ENCODE assay signal across 8 mouse cellular contexts in the genomic region with DNA sequence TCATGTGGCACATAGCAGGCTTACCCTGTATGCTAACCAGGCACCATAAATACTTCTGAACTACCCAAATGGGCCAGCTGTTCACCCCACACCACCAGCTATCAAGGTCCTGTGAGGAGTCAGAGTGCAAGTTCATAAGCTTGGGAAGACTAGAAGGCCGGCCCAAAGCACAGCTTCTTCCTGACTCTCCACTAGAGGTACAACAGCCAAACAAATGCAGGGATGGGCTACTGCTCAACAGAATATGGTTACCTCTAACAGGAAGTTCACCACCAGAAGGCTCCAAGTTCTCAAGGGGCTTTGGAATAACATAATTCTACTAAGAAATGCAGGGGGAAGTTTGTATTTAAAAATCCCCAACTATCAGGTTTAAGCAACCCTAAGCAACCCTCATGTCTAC. TPM values are rescaled to one million over a fixed set of nuclear protein-coding genes. Genes with fewer than 3 reads are reported as not detected.
DNase-seq lines count a peak whose midpoint lies in the region; ATAC-seq and TF ChIP-seq lines count a peak whose summit lies in the region.

No protein-coding gene starts in this region.

- no peak for TF ChIP-seq CTCF in lung, embryonic 14.5 days (IDR thresholded peaks at IDR 0.05; ENCODE audit: low read depth)

- H3K4me3 ChIP-seq in lung, embryonic 14.5 days (ENCODE audit: low read depth, low read length): peak overlapping the region; percentile 100
- peak overlapping the region; percentile 99 for H3K4me3 ChIP-seq in embryonic facial prominence, embryonic 10.5 days
- peak overlapping the region; percentile 99 for H3K4me3 ChIP-seq in intestine, embryonic 15.5 days (replicated peaks)
- peak overlapping the region; percentile 100 for H3K4me3 ChIP-seq in neural tube, embryonic 15.5 days (replicated peaks)

- peak overlapping the region; percentile 100 for H3K9ac ChIP-seq in lung, embryonic 14.5 days
- H3K9ac ChIP-seq in intestine, embryonic 15.5 days: peak overlapping the region; percentile 100
- H3K9ac ChIP-seq in neural tube, embryonic 15.5 days (replicated peaks): peak overlapping the region; percentile 94

- no peaks in the 10 kb centered on the region for H3K27me3 ChIP-seq in lung, embryonic 14.5 days (ENCODE audit: insufficient read depth, low read length)
- H3K27me3 ChIP-seq in embryonic facial prominence, embryonic 10.5 days (replicated peaks; ENCODE audit: low read depth, poor library complexity, severe bottlenecking): no peaks in the 10 kb centered on the region
- no peaks in the 10 kb centered on the region for H3K27me3 ChIP-seq in intestine, embryonic 15.5 days (replicated peaks)
- no peaks in the 10 kb centered on the region for H3K27me3 ChIP-seq in neural tube, embryonic 15.5 days (replicated peaks)

- peak overlapping the region; percentile 74 for H3K4me2 ChIP-seq in lung, embryonic 14.5 days
- H3K4me2 ChIP-seq in intestine, embryonic 15.5 days (replicated peaks): peak overlapping the region; percentile 83
- peak overlapping the region; percentile 83 for H3K4me2 ChIP-seq in neural tube, embryonic 15.5 days

- peaks cover 31% of the 10 kb centered on the region for H3K36me3 ChIP-seq in lung, embryonic 14.5 days (ENCODE audit: insufficient read depth)
- H3K36me3 ChIP-seq in embryonic facial prominence, embryonic 10.5 days (replicated peaks): peaks cover 44% of the 10 kb centered on the region
- peaks cover 11% of the 10 kb centered on the region; the same call in 1 of the 2 replicates for H3K36me3 ChIP-seq in intestine, embryonic 15.5 days
- peaks cover 11% of the 10 kb centered on the region; the same call in 1 of the 2 replicates for H3K36me3 ChIP-seq in neural tube, embryonic 15.5 days

- intact Hi-C loops in left cerebral cortex, postnatal 10 days (cut with DNase I): no loop called here

- H3K4me1 ChIP-seq in lung, embryonic 14.5 days (ENCODE audit: insufficient read depth): peaks cover 17% of the 10 kb centered on the region
- H3K4me1 ChIP-seq in embryonic facial prominence, embryonic 10.5 days: peaks cover 40% of the 10 kb centered on the region
- H3K4me1 ChIP-seq in intestine, embryonic 15.5 days (replicated peaks): peaks cover 41% of the 10 kb centered on the region
- peaks cover 69% of the 10 kb centered on the region for H3K4me1 ChIP-seq in neural tube, embryonic 15.5 days

- H3K27ac ChIP-seq in lung, embryonic 14.5 days (ENCODE audit: low read depth): 0 out of 2 replicates have a peak overlapping the region, but pooled peaks have one; percentile 97
- H3K27ac ChIP-seq in embryonic facial prominence, embryonic 10.5 days (replicated peaks): peak overlapping the region; percentile 100
- H3K27ac ChIP-seq in intestine, embryonic 15.5 days: no peak overlapping the region
- peak overlapping the region; percentile 95; the same call in 1 of the 2 replicates for H3K27ac ChIP-seq in neural tube, embryonic 15.5 days (replicated peaks)

- H3K9me3 ChIP-seq in lung, embryonic 14.5 days (ENCODE audit: low read depth, low read length): no peaks in the 10 kb centered on the region
- H3K9me3 ChIP-seq in embryonic facial prominence, embryonic 10.5 days: no peaks in the 10 kb centered on the region
- H3K9me3 ChIP-seq in intestine, embryonic 15.5 days: no peaks in the 10 kb centered on the region
- no peaks in the 10 kb centered on the region for H3K9me3 ChIP-seq in neural tube, embryonic 15.5 days (replicated peaks)

- peak; percentile 17 for DNase-seq in lung, embryonic 14.5 days
- DNase-seq in lung, postnatal 14 days: no peak
- DNase-seq in embryonic facial prominence, embryonic 10.5 days (ENCODE audit: low spot score): no peak
- no peak for DNase-seq in left cerebral cortex, postnatal 10 days (ENCODE audit: extremely low spot score in 1 of 2, low spot score in 2 of 2)
- no peak for DNase-seq in thymus, postnatal 4 days

- WGBS in lung, embryonic 14.5 days: 9% methylated on average over 1 of the region's 1 CpGs
- WGBS in embryonic facial prominence, embryonic 10.5 days: 51% methylated on average over 1 of the region's 1 CpGs
- WGBS in intestine, embryonic 15.5 days: 10% methylated on average over 1 of the region's 1 CpGs
- WGBS in neural tube, embryonic 15.5 days: 59% methylated on average over 1 of the region's 1 CpGs

- no peak for ATAC-seq in lung, embryonic 14.5 days (ENCODE audit: insufficient read depth)
- no peak for ATAC-seq in intestine, embryonic 15.5 days
- no peak for ATAC-seq in neural tube, embryonic 15.5 days (ENCODE audit: low FRiP score)
- ATAC-seq in activated CD4-positive, CD25-positive, alpha-beta regulatory T cell, adult 4 months: no peak

RNA-seq across cellular contexts. Expression of a gene that starts 1.6 kb away (rescaled TPM):
- 82.5 and 89.8 TPM in 2 replicates for polyA plus RNA-seq in lung, embryonic 14.5 days (2014; fragmentation: Nextera tagmentation; extraction: Ambion mirVana)
- 129 and 133 TPM in 2 replicates for polyA plus RNA-seq in embryonic facial prominence, embryonic 10.5 days (2016; fragmentation: Nextera tagmentation; extraction: Ambion mirVana)
- 106 TPM in 2 replicates for polyA plus RNA-seq in intestine, embryonic 15.5 days (2015; fragmentation: Nextera tagmentation; extraction: Ambion mirVana)
- polyA plus RNA-seq in neural tube, embryonic 15.5 days (2015; fragmentation: Nextera tagmentation; extraction: Ambion mirVana): 126 and 130 TPM in 2 replicates
- total RNA-seq in left cerebral cortex, postnatal 10 days (2021): 100 to 1,000 TPM; 112 to 119 TPM
- polyA plus RNA-seq in activated CD4-positive, CD25-positive, alpha-beta regulatory T cell, adult 4 months (2017; shearing (Covaris generic)): 10 to 100 TPM; 57.0 to 62.6 TPM

RNA-seq across cellular contexts. Expression of a gene that starts 41.2 kb away (rescaled TPM):
- 37.7 and 39.3 TPM in 2 replicates for polyA plus RNA-seq in lung, embryonic 14.5 days (2014; fragmentation: Nextera tagmentation; extraction: Ambion mirVana)
- 131 and 182 TPM in 2 replicates for polyA plus RNA-seq in embryonic facial prominence, embryonic 10.5 days (2016; fragmentation: Nextera tagmentation; extraction: Ambion mirVana)
- 84.8 and 96.2 TPM in 2 replicates for polyA plus RNA-seq in intestine, embryonic 15.5 days (2015; fragmentation: Nextera tagmentation; extraction: Ambion mirVana)
- polyA plus RNA-seq in neural tube, embryonic 15.5 days (2015; fragmentation: Nextera tagmentation; extraction: Ambion mirVana): 11.3 and 15.3 TPM in 2 replicates
- 1 to 10 TPM; 3.6 to 5.1 TPM for total RNA-seq in left cerebral cortex, postnatal 10 days (2021)
- 1 to 10 TPM; 3.8 to 4.0 TPM for polyA plus RNA-seq in activated CD4-positive, CD25-positive, alpha-beta regulatory T cell, adult 4 months (2017; shearing (Covaris generic))

RNA-seq across cellular contexts. Expression of a gene that starts 49.7 kb away (rescaled TPM):
- 0.26 TPM in 1 of 2 replicates, not detected in the other for polyA plus RNA-seq in lung, embryonic 14.5 days (2014; fragmentation: Nextera tagmentation; extraction: Ambion mirVana)
- not detected in 2 replicates for polyA plus RNA-seq in embryonic facial prominence, embryonic 10.5 days (2016; fragmentation: Nextera tagmentation; extraction: Ambion mirVana)
- polyA plus RNA-seq in intestine, embryonic 15.5 days (2015; fragmentation: Nextera tagmentation; extraction: Ambion mirVana): 5.6 and 6.1 TPM in 2 replicates
- 5.2 TPM in 1 of 2 replicates, not detected in the other for polyA plus RNA-seq in neural tube, embryonic 15.5 days (2015; fragmentation: Nextera tagmentation; extraction: Ambion mirVana)
- not detected for total RNA-seq in left cerebral cortex, postnatal 10 days (2021)
- polyA plus RNA-seq in activated CD4-positive, CD25-positive, alpha-beta regulatory T cell, adult 4 months (2017; shearing (Covaris generic)): 100 to 1,000 TPM in 1 of 2 experiments, 10 to 100 TPM in 1; 84.3 to 121 TPM

RNA-seq across cellular contexts. Expression of a gene that starts 56.9 kb away (rescaled TPM):
- polyA plus RNA-seq in lung, embryonic 14.5 days (2014; fragmentation: Nextera tagmentation; extraction: Ambion mirVana): 6.3 and 7.2 TPM in 2 replicates
- polyA plus RNA-seq in embryonic facial prominence, embryonic 10.5 days (2016; fragmentation: Nextera tagmentation; extraction: Ambion mirVana): 6.5 and 6.8 TPM in 2 replicates
- polyA plus RNA-seq in intestine, embryonic 15.5 days (2015; fragmentation: Nextera tagmentation; extraction: Ambion mirVana): 4.2 and 5.1 TPM in 2 replicates
- 5.9 and 6.2 TPM in 2 replicates for polyA plus RNA-seq in neural tube, embryonic 15.5 days (2015; fragmentation: Nextera tagmentation; extraction: Ambion mirVana)
- total RNA-seq in left cerebral cortex, postnatal 10 days (2021): 1 to 10 TPM; 8.1 to 8.4 TPM
- polyA plus RNA-seq in activated CD4-positive, CD25-positive, alpha-beta regulatory T cell, adult 4 months (2017; shearing (Covaris generic)): under 1 TPM; 0.41 to 0.46 TPM

Comparison
In these comparisons a context has a peak if more than half of its experiments do, and no peak if none do; other contexts are left out.
1. RNA of a gene that starts 49.7 kb away (polyA plus RNA-seq): 84.3 to 121 TPM in activated CD4-positive, CD25-positive, alpha-beta regulatory T cell, adult 4 months; 5.6 to 6.1 TPM in intestine, embryonic 15.5 days, 0.26 TPM in lung, embryonic 14.5 days, not detected in embryonic facial prominence, embryonic 10.5 days and 5.2 TPM in neural tube, embryonic 15.5 days; every median in the first group is over 10 times any median in the second.
2. Peak in every context shown above with its lines, with median percentiles within 50 percentile points of each other: H3K4me2 ChIP-seq, H3K4me3 ChIP-seq and H3K9ac ChIP-seq.